Mouse (Mus musculus) liver, adult (tissue): ENCODE data around the gene Cilp2.

Experiments used
- GATA4 ChIP-seq: IDR thresholded peaks from 2 replicates; pipeline ENCODE4 v1.6.1; 2014; ENCODE audit warnings: mild to moderate bottlenecking, low read length; ENCODE audit not compliant: insufficient replicate concordance

The Cilp2 gene

DNA sequence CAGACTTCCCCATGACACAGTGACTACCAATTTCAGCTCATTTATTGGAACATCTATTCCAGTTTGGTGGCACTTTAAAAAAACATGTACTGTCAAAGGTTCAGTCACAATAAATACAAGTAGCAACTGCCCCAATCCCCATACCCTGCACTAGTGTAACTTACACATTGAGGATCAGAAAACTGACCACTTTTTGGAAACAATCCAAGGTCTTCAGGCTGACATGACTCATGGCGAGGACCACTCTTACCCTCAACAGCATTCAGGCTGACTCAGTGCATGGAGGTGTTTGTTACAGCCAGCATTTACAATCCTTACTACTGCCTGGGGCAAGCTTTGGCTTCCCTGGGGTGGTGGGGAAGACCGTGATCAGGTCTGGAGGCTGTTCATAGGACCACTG lies 19.6 kb upstream of the Cilp2 start:
- TF ChIP-seq GATA4: no peak

DNA sequence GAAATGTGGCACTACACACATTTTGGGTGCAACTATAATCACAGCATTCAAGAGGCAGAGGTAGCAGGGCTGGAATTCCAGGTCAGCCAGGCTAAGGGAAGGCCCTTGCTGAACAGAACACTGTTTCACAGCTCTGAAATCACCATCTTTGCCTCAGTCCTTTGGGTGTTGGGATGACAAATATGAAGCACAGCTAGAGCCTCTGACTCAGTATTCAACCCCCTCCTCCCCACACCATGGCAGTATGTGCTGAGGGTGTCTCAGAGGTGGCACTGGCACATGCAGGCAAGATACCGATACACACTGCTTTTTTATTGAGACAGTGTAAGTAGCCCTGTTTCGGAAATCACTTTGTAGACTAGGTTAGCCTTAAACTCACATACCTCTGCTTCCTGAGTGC lies 18.8 kb upstream of the Cilp2 start:
- TF ChIP-seq GATA4: no peak

DNA sequence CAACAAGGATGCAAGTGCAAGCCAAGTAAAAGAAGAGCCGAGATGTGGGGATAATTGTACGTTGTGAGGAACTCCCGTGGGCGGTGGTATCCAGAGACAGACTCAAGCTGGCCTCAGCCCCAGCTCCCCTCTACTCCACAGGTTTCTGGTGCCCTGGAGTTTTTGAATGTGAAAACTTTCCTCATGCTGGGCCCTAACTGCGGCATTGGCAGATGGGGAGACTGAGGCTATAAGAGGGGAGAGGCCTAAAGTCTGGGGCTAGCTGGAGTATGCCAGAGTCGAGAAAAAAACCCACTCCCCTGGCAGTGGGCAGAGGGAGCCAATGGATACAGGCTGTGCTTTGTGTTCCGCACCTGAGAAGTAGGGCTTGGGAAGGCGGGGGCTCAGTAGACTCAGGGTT lies 16.6 kb upstream of the Cilp2 start:
- TF ChIP-seq GATA4: no peak

DNA sequence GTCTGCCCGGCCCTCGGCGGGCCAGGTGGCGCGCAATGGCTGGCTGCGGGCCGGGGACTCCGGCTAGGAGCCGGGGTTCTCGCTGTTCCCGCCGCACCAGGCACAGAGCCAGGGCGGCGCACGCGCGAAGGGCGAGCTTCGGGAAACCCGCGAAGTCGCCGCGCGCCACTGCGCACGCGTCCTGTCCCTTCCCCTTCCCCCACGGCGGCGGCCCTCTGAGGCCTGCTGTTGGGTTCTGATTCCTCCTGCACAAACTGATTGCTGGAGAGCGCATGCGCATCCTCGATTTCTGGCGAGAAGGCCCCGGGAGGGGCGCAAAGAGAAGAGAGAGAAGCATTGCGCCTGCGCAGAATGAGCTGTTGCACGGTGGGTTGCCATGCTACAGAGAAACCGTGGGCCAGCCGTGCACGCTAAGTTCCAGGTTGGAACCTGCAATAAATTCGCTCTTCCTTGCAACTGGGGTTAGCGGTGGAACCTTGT lies 15.6 kb upstream of the Cilp2 start:
- TF ChIP-seq GATA4: peak; percentile 88; the same call in 1 of the 2 replicates

DNA sequence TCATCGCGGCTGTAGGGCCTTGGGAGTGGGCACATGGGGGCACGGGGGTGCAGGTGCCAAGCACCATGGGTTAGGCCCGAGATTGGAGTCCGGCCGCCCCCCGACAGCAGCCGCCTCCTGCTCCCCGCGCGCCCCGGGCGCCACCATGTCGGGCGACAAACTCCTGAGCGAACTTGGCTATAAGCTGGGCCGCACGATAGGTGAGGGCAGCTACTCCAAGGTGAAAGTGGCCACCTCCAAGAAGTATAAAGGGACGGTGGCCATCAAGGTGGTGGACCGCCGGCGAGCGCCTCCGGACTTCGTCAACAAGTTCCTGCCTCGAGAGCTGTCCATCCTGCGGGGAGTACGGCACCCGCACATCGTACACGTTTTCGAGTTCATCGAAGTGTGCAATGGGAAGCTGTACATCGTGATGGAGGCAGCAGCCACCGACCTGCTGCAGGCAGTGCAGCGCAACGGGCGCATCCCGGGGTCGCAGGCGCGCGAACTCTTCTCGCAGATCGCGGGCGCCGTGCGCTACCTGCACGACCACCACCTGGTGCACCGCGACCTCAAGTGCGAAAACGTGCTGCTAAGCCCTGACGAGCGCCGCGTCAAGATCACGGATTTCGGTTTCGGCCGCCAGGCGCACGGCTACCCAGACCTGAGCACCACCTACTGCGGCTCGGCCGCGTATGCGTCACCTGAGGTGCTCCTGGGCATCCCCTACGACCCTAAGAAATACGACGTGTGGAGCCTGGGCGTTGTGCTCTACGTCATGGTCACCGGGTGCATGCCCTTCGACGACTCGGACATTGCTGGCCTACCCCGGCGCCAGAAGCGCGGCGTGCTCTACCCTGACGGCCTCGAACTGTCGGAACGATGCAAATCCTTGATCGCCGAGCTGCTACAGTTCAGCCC lies 14.9 kb upstream of the Cilp2 start, which contains the start of the genes Tssk6, Ndufa13 and Yjefn3:
Gene Tssk6 (plus strand): TSS at position 22 of the 900 bp plus-strand sequence.
Gene Ndufa13 (minus strand): TSS at position 396 of the 900 bp plus-strand sequence.
Gene Yjefn3 (minus strand): TSS at position 550 of the 900 bp plus-strand sequence.
- TF ChIP-seq GATA4: no peak

DNA sequence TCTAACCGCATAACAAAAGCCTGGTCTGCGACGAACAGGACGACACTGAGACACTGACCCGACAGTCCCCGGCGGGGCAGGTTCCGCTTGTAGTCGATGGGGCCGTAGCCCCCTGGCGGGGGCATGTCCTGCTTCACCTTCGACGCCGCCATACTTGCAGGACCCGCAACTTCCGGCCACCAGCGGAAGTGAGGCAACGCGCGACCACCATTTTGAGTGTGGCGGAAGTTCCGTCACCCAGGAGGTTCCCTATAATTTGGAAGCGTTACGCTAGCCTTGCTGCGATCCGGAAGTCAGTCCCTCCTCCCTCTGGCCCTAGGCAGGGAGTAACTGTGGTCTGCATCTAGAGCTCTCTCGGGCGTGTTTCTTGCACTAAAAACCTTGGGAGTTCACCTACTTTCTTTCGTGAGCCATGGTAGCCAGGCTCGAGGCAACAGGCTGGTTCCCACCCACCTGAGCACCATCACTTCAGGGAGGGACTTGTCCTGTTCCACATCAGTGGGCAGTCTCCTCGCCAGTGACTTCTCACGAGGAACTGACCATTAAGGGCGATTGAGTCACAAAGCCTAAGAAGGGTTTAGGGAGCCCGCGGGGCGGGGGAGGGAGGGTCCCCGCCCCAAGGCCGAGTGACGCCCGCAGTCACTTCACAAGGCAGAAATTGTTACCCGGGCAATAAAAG lies 14.1 kb upstream of the Cilp2 start:
- TF ChIP-seq GATA4: no peak

DNA sequence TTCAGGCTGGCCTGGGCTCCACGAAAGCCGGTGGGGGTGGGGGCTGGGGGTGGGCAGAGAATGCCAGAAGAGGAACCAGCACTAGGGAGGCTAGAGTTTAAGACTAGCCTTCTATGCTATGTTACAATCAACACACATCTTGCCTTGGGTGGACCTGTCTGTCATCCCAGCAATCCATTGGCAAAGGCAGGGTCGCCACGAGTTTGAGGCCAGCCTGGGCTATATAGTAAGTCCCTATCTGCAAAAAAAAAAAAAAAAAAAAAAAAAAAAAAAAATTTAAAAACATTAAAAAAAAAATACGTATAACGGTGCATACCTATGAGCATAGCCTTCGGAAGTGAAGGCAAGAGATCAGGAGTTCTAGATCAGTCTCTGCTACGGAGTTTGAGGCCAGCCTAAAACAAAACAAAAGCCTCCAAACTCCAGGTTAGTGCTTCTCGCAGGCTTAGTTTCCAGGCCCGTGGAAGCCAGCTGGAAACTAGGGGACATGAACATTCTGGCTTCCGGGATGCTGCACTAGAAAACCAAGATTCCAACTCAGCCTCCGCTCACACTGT lies 13.5 kb upstream of the Cilp2 start:
- TF ChIP-seq GATA4: no peak

DNA sequence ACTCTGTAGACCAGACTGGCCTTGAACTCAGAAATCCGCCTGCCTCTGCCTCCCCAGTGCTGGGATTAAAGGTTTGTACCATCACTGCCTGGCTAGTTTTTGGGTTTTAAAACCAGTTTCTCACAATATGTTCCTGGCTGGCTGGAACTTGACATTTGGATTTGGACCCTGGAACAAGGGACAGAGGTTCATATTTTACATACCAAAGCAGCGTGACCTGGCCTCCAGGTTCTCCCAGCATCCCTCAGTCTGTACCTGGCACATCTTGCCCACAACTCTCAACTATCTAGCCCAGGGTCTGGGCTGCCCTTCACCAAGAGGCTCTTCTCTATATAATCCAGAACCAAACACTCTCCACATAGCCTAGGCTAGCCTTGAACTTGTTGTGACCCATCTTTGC lies 12.4 kb upstream of the Cilp2 start:
- no peak for TF ChIP-seq GATA4

DNA sequence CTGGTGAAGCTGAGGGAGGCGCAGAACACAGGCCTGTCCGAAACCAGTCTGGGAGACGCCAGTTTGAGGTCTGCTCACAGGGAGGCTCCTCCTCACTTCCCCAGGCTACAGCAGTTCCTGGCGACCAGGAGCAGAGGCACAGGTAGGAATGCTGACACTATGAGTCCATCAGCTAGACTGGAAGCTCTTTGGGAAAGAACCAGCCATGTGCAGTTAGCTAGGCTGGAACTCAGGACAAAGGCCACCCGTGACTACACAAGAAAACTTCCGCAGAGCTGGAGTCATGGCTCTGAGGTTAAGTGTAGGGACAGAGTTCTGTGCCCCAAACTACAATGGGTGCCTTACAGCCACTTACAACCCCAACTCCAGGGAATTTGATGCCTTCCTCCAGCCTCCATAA lies 10.4 kb upstream of the Cilp2 start:
- no peak for TF ChIP-seq GATA4

DNA sequence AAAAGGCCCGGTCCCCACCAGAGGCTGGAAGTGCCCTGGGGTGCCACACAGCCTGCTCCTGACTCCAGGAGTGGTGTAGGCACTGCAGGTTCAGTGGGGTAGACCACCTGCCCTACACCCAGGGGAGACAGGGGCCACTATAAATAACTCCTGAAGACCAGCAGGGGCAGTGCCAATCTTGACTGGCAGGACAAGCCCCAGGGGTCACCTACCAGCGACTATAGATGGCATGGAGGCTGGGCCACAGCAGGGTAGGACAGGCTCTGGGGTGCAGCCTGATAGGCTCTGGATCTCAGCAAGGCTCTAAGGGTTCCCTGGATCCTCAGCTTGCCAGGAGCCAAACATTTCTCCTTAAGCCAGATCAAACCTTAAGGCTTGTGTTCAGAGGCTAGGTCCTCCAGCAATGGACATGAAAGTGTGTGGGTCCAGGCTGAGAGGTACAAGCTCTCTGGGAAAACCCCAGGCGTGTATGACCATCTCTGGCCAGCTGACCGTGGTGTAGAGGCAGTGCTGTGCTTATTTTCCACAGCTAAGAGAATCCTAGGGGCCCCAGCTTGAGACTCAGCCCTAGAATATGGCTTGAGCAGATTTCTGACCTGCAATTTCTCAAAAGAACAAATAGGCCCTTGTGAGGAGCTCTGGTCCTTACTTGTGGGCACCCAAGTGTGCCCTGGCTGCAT lies 8.4 kb upstream of the Cilp2 start:
- no peak for TF ChIP-seq GATA4

DNA sequence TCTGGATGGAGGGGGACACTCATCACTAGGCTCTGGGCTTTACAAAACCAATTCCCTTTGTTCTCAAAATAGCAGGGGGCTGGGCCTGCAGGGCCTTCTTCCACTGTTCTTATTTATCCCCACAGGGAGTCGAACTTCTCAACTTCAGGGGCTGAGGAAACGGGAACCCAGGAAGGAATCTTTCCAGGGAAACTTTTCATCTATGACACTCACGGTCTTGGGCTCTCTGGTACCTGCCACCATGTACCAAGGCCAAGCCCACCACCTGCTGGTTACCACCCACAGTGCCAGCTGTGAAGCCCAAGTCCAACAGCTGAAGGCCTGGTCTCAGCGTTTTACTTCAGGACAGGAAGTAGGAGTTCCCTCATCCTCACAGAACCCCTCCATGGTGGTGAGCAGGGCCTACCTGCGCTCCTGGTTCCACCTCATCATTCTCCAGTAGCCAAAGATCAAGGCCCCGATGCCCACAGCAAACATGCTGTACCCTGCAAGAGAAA lies 7.4 kb upstream of the Cilp2 start:
- no peak for TF ChIP-seq GATA4

DNA sequence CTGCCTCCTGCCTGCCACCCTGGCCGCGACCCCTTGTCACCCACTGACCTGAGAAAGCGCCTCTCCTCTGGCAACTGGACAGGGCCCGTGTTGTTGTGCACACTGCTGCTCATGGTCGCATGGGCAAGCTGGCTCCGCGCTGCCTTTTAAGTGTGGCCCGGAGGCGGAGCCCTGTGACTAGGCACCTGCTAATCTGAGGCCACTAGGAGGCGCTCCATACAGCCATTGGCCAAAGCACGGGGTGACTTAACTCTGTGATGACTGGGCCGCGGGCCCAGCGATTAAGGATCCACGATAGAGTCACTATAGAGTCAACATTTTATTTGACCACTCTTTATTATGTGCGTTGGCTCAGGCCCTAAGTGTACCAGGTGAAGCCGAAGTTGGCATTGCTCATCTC lies 6.4 kb upstream of the Cilp2 start:
- no peak for TF ChIP-seq GATA4

DNA sequence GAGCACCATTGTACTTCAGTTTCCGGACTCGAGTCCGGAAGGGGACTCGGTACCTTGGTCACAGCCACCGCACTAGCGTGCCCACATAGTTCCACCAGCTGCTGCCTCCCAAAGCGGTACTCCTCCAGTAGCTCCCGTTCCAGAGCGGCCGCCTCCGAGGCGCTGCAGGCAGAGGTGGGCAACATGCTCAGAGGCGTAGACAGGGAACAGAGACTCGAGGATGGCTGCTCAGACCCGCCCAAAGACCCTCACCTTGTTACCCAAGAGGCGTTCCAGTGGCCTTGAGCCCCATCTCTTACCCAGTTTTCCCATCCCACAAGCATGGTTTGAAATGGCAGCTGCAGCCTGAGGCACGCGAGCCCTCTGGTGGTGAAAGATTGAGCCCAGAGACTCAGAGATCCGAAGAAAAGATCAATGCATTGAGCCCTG lies 3.3 kb upstream of the Cilp2 start:
- no peak for TF ChIP-seq GATA4

DNA sequence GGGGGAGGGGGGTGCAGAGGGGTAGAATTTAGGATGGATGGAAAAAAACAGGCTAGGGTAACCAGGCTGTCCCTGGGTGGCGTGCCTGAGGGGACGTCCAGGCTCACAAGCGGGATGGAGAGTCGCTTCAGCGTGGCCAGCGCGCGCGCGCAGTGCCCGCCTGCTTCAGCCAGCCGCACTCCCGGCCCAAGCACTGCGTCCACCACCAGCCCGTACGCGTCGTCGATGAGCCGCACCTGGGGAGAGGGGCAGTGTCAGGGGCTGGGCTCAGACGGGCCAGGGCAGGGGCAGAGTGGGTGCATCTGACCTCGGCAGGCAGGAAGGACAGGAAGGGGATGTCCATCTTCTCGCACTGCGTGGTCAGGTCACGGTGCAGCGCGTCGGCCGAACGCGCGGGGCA lies 1.4 kb upstream of the Cilp2 start:
- no peak for TF ChIP-seq GATA4
